Mouse (Mus musculus): ENCODE measurements at regions not wholly inside any gene's neighbourhood (a gene's known extent, or its start where the extent isn't known, plus 50 kb on each side); places are given as distances from the start of the nearest gene placed in this dataset.

DNA sequence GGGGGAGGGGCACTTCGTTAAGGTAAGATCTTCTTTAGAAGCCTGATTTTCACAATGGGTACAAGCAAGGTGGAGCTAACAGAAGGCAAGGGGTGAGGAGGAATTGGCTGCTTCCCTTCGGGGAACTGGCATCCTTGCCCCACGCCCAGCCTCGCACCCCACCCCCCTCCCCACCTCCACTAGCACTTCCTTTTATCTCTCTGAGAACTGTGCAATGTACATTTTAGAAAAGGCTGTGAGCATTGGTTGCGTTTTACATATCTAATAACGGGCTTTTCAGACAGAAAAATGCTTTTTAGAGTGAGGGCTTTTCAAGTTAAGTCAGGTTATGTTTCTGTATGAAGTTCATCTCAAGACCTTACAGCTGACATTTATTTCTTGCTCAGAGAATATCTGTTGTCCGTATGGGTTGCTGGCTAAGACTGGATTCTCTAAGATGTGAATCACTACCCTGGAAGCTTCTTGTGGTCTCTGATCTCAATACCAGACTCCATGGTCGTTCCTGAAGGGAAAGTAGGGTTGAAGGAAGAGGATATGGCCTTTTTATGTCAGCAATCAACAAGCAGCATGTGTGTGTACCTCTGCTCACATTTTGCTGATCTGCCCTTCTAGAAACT, 199.1 kb downstream of the Klf6 start:
- no peak for DNase-seq

- DNase-seq, result no peak
These were observed 201.0 kb downstream of the Klf6 start for GRCm38 (mm10) chr13:6062305-6062704.

GRCm38 (mm10) chr13:6062729-6063386, 201.6 kb downstream of the Klf6 start:
- no peak for DNase-seq

DNA sequence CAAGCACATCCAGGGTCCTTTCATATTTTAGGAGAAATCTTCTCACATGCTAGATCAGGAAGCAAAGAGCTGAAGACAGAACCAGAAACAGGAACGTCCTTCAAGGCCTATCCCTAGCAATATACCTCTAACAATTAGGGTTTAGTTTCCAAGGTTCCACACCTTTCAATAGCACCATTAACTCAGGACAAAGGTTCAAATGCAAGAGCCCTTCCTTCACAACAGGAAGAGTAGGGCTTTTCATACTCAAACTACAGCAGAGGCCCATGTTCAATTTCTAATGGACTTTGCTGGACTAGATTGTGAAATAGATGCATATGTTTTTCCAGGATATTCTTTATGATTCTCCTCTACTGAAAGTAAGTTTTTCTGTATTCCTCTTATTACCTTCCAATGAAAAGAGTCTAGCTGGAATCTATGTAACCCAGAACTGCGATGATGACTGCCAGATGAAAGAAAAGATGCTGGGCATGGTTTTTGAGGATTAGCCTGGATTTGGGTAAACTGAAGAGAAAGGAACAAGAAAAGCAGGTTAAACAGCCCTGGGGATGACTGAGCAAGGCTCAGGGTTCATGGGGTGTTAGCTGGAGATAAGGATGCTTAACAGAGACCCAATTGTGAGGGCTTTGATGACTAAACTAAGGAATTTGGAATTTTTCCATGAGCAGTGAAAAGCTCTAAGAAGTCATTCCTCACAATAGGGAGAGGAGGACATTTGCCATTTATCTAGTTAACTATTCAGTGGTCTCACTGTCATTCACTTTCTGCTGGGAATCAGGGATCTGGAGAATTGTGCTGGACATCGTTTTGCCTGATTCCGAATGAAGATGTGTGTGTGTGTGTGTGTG, 215.9 kb downstream of the Klf6 start:
- DNase-seq, result no peak

DNA sequence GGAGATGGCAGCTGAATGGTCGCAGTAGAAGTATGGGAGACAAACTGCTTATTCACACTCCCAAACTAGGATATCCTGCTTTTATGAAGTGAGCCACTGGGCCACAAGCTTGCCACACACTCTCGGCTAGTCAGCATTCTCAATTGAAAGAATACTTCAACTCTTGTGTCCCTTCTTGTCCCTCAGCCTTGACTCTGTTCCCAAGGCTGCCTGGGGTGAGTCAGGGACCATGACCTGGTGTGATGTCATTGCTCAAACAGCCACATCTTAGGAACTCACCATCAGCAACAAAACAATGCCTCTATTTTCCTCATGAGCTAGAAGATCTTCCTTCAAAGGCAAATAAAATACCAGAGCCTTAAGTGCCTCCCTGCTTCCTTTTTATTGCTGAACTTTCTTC, 224.6 kb downstream of the Klf6 start:
- no peak for DNase-seq

- no peak for DNase-seq
These were observed 247.9 kb downstream of the Klf6 start for GRCm38 (mm10) chr13:6109018-6109657.

- no peak for DNase-seq
These were observed 258.4 kb downstream of the Klf6 start for GRCm38 (mm10) chr13:6119703-6120102.

DNA sequence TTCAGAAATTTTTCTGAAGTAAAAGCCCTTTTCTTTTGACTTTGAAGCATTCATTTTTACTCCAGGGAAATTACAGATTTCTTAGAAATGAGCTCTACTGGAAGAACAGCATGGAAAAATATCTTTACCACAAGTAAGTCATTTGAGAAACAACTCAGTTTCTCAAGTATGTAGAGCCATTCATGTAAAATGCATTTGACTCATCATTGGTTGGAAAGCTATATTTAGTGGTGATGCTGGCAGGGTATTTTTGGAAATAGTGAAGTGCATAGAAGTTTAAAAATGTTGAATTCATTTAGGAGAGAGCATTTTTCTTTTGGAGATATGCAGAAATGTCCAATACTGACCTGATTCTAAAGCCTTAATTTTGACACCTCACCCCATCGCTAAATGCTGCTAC, 266.0 kb downstream of the Klf6 start:
- no peak for DNase-seq

DNA sequence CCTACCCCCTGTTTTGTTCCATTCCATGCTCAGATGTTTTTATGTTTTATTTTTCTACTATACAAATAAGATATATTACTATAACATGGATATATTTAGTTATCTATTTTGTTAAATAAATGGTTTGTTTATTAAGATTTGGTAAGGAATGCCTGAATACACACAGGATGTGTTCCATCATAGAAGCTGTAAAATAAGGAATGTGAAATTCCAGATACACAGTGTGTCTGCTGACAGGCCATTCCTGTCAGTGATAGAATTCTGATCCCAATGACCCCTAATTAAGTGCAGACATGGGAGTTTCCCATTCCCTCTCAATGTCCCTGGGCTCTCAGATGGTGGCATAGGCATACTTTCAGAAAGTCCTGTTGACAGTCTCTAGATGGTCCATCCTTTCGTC, 267.6 kb downstream of the Klf6 start:
- DNase-seq, result no peak

- DNase-seq, result no peak
These were observed 270.1 kb downstream of the Klf6 start for GRCm38 (mm10) chr13:6131363-6131762.

- no peak for DNase-seq
These were observed 275.9 kb downstream of the Klf6 start for GRCm38 (mm10) chr13:6137170-6137569.

DNA sequence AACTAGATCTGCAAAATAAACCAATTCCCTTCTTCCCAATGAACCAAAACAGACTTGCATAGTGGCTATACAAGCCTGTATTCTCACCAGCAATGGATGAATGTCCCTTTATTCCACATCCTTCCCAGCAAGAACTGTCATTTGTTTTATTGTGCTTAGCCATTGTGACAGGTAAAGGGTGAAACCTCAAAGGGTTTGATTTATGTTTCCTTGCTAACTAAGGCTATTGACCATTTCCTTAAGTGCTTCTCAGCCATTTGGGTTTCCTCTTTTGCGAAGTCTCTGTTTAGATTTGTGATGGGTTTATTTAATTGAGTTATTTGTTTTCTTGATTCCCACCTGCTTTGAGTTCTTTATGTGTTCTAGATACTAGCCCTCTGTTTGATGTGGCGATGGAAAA, 281.5 kb downstream of the Klf6 start:
- no peak for DNase-seq

- DNase-seq, result no peak
These were observed 292.4 kb downstream of the Klf6 start for GRCm38 (mm10) chr13:6153657-6154056.

- DNase-seq, result no peak
These were observed 294.9 kb downstream of the Klf6 start for GRCm38 (mm10) chr13:6156191-6156590.

DNA sequence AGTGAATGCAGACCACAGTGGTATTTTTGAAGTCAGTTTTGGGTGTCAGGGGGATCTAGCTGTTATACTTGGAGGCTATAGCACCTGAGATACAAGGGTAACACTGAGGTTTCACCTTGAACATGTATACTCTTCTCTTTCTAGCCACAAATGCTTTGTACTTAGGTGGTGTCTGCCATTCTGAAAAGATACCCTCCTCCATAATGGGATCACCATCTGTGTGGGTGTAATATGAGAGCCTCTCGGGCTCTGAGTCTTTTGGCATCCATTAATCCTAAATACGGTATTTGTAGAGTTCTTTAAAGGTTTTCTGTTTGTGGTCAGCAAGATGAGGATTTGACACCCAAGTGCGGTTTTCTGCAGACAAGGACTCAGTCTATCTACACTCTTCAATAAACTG, 295.7 kb downstream of the Klf6 start:
- no peak for DNase-seq

DNA sequence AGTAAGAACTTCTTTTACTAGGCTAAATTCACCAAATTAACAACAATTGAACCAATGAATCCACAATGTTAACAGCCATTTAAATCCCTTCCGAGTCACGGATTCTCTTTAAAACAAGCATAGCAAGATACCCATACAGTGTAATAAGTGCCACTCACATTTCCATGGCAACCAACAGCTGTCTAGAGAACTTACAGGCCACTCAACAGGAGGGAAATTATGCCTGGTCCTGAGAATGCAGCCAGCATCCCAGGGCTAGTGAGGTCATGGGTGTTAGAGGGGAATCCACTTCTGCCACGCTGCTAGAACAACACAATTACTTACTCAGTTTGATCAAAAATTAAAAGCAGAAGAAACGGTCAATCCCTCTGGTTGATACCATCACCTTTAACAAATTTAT, 296.7 kb downstream of the Klf6 start:
- no peak for DNase-seq

GRCm38 (mm10) chr13:6159412-6159811, 298.1 kb downstream of the Klf6 start:
- no peak for DNase-seq

- no peak for DNase-seq
These were observed 304.6 kb downstream of the Klf6 start for GRCm38 (mm10) chr13:6165916-6166315.

GRCm38 (mm10) chr13:6167055-6167761, 305.9 kb downstream of the Klf6 start:
- no peak for DNase-seq

DNA sequence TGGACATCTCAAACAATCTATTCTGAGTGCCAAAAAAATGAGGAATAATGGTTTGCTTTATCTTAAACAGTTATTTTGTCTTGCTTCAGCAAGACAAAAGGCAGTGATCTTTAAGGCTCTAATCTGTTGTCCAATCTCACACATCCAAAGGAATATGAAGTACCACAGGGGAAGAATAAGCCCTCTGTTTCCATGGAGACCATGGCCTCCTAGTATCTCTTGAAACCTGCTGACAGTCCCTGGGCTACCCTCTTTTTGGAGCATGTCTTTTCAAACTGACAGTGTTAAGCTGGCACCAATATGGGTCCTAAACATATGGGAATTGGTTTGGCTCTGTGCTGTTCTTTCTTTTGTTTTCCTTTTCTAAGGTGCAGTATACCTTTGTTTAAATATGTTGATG, 311.8 kb downstream of the Klf6 start:
- DNase-seq, result no peak

GRCm38 (mm10) chr13:6178362-6179070, 317.2 kb downstream of the Klf6 start:
- DNase-seq, result no peak

DNA sequence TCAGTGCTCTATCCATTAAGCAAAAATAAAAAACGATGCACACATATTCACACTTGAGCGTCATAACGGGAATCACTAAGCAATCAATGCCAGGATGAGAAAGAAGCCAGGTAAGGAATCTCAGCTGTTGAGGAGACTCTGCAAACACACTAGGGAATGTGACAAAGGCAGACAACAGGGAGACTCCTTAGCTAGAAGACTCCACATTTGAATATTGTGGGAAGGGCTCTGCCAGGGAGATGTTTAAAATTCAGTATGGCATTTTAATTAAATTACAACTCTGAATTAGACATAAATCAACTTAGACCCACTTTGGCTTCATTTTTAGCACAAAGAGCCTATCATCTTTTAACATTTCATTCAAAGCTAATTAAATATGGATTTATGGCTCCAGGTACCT, 327.9 kb downstream of the Klf6 start:
- DNase-seq, result no peak
